Mouse (Mus musculus): ENCODE data around the gene Eya4. TPM values are rescaled to one million over a fixed set of nuclear protein-coding genes. Genes with fewer than 3 reads are reported as not detected.
A peak's percentile ranks its signal among the peaks of the same experiment; 100 is the strongest.

The Eya4 gene
- total and polyA plus RNA-seq, 3 experiments, result 0.24 to 0.46 TPM; not detected in 1

- H3K4me1 ChIP-seq (ENCODE audit: control insufficient read depth in 1 of 2, insufficient read depth in 2 of 2, low read length in 2 of 2), result no peaks in the 10 kb centered on the region
- no peak overlapping the region for H3K4me3 ChIP-seq (ENCODE audit: control insufficient read depth in 1 of 2, insufficient read depth in 1 of 2, low read depth in 2 of 2, low read length in 2 of 2)
- no peaks in the 10 kb centered on the region for H3K79me2 ChIP-seq (ENCODE audit: control insufficient read depth, insufficient read depth, low read length, poor library complexity)
- H3K36me3 ChIP-seq (ENCODE audit: control insufficient read depth in 1 of 2, insufficient read depth in 2 of 2, low read length in 2 of 2), result no peaks in the 10 kb centered on the region
- no peak for TF ChIP-seq JUND (IDR thresholded peaks at IDR 0.05; ENCODE audit: low read depth, low read length)
- TF ChIP-seq USF2 (IDR thresholded peaks at IDR 0.05; ENCODE audit: borderline replicate concordance in 1 of 2, insufficient read depth in 1 of 2, low read depth in 1 of 2, low read length in 2 of 2), result no peak
- TF ChIP-seq ETS1 (IDR thresholded peaks at IDR 0.05; ENCODE audit: low read depth, low read length), result no peak
- no peak for TF ChIP-seq SIN3A (IDR thresholded peaks at IDR 0.05; ENCODE audit: low read length)
- H3K27ac ChIP-seq (ENCODE audit: control insufficient read depth, low read depth, low read length), result no peak overlapping the region
- H3K27me3 ChIP-seq (ENCODE audit: control insufficient read depth in 1 of 2, insufficient read depth in 2 of 2, low read length in 2 of 2), result peaks cover 0 to 4% of the 10 kb centered on the region in 2 experiments; a peak in 3 of 4 replicates
- DNase-seq (ENCODE audit: low read depth, low spot score), result no peak
- H3K9me3 ChIP-seq (replicated peaks; ENCODE audit: insufficient read depth, low read length), result no peaks in the 10 kb centered on the region
- no peak overlapping the region for H3K9ac ChIP-seq (ENCODE audit: control insufficient read depth, low read depth, low read length, poor library complexity, severe bottlenecking)
These were observed 191.4 kb downstream of the Eya4 start for GRCm38 (mm10) chr10:23159138-23159537.

DNA sequence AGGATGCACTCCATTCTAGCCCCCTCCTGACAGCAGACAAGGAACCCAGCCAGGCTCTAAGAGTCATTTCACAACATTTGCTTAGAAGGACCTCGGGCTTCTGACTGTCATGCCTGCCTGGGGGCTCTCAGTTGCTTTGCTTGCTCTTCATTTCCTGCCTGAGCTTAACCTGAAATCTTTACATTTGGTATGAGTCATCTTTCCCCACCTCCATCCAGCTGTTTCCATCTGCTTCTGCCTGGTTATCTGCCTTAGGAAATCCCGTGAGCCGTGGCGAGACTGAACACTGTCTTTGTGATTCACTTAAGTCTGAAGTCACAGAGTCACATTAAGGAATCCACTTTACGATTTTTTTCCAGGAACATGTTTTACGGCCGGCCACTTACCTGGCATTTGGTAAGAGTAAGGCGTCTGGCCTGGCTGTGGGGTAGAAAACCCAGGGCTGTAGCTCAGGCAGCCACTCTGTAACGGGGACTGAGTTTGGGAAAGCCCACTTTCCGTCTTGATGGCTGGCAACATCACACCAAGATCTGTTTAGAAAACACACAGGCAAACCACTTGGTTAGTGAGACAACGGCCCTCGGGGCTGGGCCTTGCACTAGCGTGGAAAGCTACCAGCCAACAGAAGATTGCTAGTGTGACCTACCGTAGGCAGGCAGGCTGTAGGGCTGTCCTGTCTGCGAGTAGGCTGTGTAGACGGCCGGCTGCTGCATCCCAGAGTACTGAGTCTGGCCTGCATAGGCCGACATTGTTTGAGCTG is 193.5 kb downstream of the Eya4 start:
- no peaks in the 10 kb centered on the region for H3K36me3 ChIP-seq (ENCODE audit: control insufficient read depth in 1 of 2, insufficient read depth in 2 of 2, low read length in 2 of 2)
- H3K4me3 ChIP-seq (ENCODE audit: control insufficient read depth in 1 of 2, insufficient read depth in 1 of 2, low read depth in 2 of 2, low read length in 2 of 2), result no peak overlapping the region
- H3K9me3 ChIP-seq (replicated peaks; ENCODE audit: insufficient read depth, low read length), result no peaks in the 10 kb centered on the region
- H3K79me2 ChIP-seq (ENCODE audit: control insufficient read depth, insufficient read depth, low read length, poor library complexity), result no peaks in the 10 kb centered on the region
- no peak overlapping the region for H3K9ac ChIP-seq (ENCODE audit: control insufficient read depth, low read depth, low read length, poor library complexity, severe bottlenecking)
- no peaks in the 10 kb centered on the region for H3K4me1 ChIP-seq (ENCODE audit: control insufficient read depth in 1 of 2, insufficient read depth in 2 of 2, low read length in 2 of 2)
- no peak for TF ChIP-seq NRF1 (IDR thresholded peaks at IDR 0.05; ENCODE audit: insufficient read depth, low read depth, low read length, poor library complexity, severe bottlenecking)
- no peak for TF ChIP-seq SIN3A (IDR thresholded peaks at IDR 0.05; ENCODE audit: low read length)
- no peak for TF ChIP-seq USF1 (IDR thresholded peaks at IDR 0.05; ENCODE audit: low read depth, low read length)
- no peak for TF ChIP-seq MYC (IDR thresholded peaks at IDR 0.05; ENCODE audit: low read depth, low read length)
- TF ChIP-seq POLR2AphosphoS5 (IDR thresholded peaks at IDR 0.05; ENCODE audit: borderline replicate concordance, low read depth, low read length), result no peak
- TF ChIP-seq MEF2A (IDR thresholded peaks at IDR 0.05; ENCODE audit: extremely low read depth, insufficient replicate concordance, low read depth, low read length, poor library complexity, severe bottlenecking), result no peak
- TF ChIP-seq BHLHE40 (IDR thresholded peaks at IDR 0.05; ENCODE audit: borderline replicate concordance, low read depth, low read length), result no peak
- TF ChIP-seq JUND (IDR thresholded peaks at IDR 0.05; ENCODE audit: low read depth, low read length), result no peak
- no peak for TF ChIP-seq ELF1 (IDR thresholded peaks at IDR 0.05; ENCODE audit: low read depth, low read length)
- no peak overlapping the region for H3K27ac ChIP-seq (ENCODE audit: control insufficient read depth, low read depth, low read length)
- no peak for DNase-seq (ENCODE audit: low read depth, low spot score)
- H3K27me3 ChIP-seq (ENCODE audit: control insufficient read depth in 1 of 2, insufficient read depth in 2 of 2, low read length in 2 of 2), result peaks cover 0 to 4% of the 10 kb centered on the region in 2 experiments; a peak in 3 of 4 replicates

DNA sequence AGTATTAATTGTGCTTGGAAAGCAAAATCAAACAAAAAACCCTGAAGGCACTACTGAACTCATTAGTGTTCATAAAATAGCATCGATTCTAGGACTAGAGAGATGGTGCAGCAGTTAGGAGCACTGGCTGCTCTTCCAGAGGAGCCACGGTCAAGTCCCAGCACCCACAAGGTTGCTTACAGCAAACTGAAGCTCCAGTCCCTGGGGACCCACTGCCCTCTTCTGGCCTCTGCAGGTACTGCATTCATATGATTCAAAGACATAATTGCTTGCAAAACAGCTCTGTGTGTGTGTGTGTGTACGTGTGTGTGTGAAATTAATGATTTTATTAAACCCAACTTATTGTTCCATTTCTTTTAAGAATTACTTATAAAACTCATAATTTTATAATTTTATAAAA is 200.2 kb downstream of the Eya4 start:
- Histone ChIP-seq H3K4me3 (ENCODE audit: control insufficient read depth in 1 of 2, insufficient read depth in 1 of 2, low read depth in 2 of 2, low read length in 2 of 2) (no peak overlapping the region), H3K9me3 (replicated peaks; ENCODE audit: insufficient read depth, low read length) (no peaks in the 10 kb centered on the region), H3K9ac (ENCODE audit: control insufficient read depth, low read depth, low read length, poor library complexity, severe bottlenecking) (no peak overlapping the region), H3K27me3 (ENCODE audit: control insufficient read depth in 1 of 2, insufficient read depth in 2 of 2, low read length in 2 of 2) (peaks cover 0 to 3% of the 10 kb centered on the region in 2 experiments; a peak in 3 of 4 replicates), H3K36me3 (ENCODE audit: control insufficient read depth in 1 of 2, insufficient read depth in 2 of 2, low read length in 2 of 2) (no peaks in the 10 kb centered on the region), H3K79me2 (ENCODE audit: control insufficient read depth, insufficient read depth, low read length, poor library complexity) (no peaks in the 10 kb centered on the region), H3K4me1 (ENCODE audit: control insufficient read depth in 1 of 2, insufficient read depth in 2 of 2, low read length in 2 of 2) (no peaks in the 10 kb centered on the region), H3K27ac (ENCODE audit: control insufficient read depth, low read depth, low read length) (no peak overlapping the region)
- peak; percentile 64 for DNase-seq (ENCODE audit: low read depth, low spot score)
- TF ChIP-seq CTCF (IDR thresholded peaks at IDR 0.05 in 2 of 3, conservative IDR thresholded peaks at IDR 0.05 in 1 of 3; ENCODE audit: control insufficient read depth in 1 of 3, insufficient read depth in 1 of 3, low read depth in 2 of 3, low read length in 3 of 3, poor library complexity in 1 of 3, severe bottlenecking in 1 of 3) (peak; percentile 55 to 73 (median 71)), SIN3A (IDR thresholded peaks at IDR 0.05; ENCODE audit: low read length) (no peak), ZC3H11A (IDR thresholded peaks at IDR 0.05; ENCODE audit: low read depth, low read length) (peak; percentile 67), SMC3 (IDR thresholded peaks at IDR 0.05; ENCODE audit: low read depth, low read length) (peak; percentile 77), RAD21 (IDR thresholded peaks at IDR 0.05; ENCODE audit: low read depth, low read length) (peak; percentile 68), JUND (IDR thresholded peaks at IDR 0.05; ENCODE audit: low read depth, low read length) (no peak)
